Mouse (Mus musculus) embryonic facial prominence, embryonic 14.5 days (tissue): ENCODE results near the gene 4930467E23Rik. TPM values are rescaled to one million over a fixed set of nuclear protein-coding genes. Genes with fewer than 3 reads are reported as not detected.
"Not testable (repeated sequence)": the region's sequence is repeated elsewhere in the genome, so short reads cannot be mapped to it uniquely, and the experiment has no call there.

Source experiments
- ATAC-seq: fragments of 200-750 bp; cut with Nextera tagmentation; 2 replicates; pipeline ENCODE4 v1.8.0; 2017; ENCODE audit warnings: low read depth, moderate number of reproducible peaks, moderate TSS enrichment
- DNase-seq: peaks from one replicate; pipeline ENCODE4 v3.0.0-alpha.2; 2015; ENCODE audit warnings: low spot score
- H3K27ac ChIP-seq: fragments of 300-500 bp; sonication (generic); replicated peaks from 2 replicates; pipeline ENCODE4 v1.5.1; 2014; ENCODE audit warnings: low read depth, mild to moderate bottlenecking, low read length, moderate library complexity
- H3K27me3 ChIP-seq: fragments of 300-500 bp; sonication (generic); replicated peaks from 2 replicates; pipeline ENCODE4 v1.6.1; 2014; ENCODE audit warnings: low read length; ENCODE audit not compliant: control insufficient read depth, insufficient read depth
- H3K36me3 ChIP-seq: fragments of 300-500 bp; sonication (generic); 2 replicates; pipeline ENCODE4 v1.6.1; 2014; ENCODE audit warnings: low read length, mixed read lengths; ENCODE audit not compliant: control insufficient read depth, insufficient read depth
- H3K4me1 ChIP-seq: fragments of 300-500 bp; sonication (generic); 2 replicates; pipeline ENCODE4 v1.6.1; 2014; ENCODE audit warnings: antibody characterized with exemption, low read length; ENCODE audit not compliant: control insufficient read depth, insufficient read depth
- H3K4me2 ChIP-seq: fragments of 300-500 bp; sonication (generic); 2 replicates; pipeline ENCODE4 v1.6.1; 2014; ENCODE audit warnings: low read depth, mild to moderate bottlenecking, low read length, moderate library complexity, mixed read lengths
- H3K4me3 ChIP-seq: fragments of 300-500 bp; sonication (generic); 2 replicates; pipeline ENCODE4 v1.5.1; 2014; ENCODE audit warnings: low read depth, mild to moderate bottlenecking, low read length
- H3K9ac ChIP-seq: fragments of 300-500 bp; sonication (generic); 2 replicates; pipeline ENCODE4 v1.6.1; 2014; ENCODE audit warnings: low read depth, mild to moderate bottlenecking, low read length, moderate library complexity, mixed read lengths
- H3K9me3 ChIP-seq: fragments of 300-500 bp; sonication (generic); 2 replicates; pipeline ENCODE4 v1.6.1; 2016; ENCODE audit warnings: low read length; ENCODE audit not compliant: control insufficient read depth
- WGBS: fragments of 180-500 bp; shearing (Covaris S2); extraction: QIAGEN DNeasy Blood & Tissue Kit; methylation state at CpG from one replicate; pipeline ENCODE4 v1.1.7; 2014; 5-methylcytosine and 5-hydroxymethylcytosine counted together
- polyA plus RNA-seq: library from polyadenylated mRNA; unstranded; fragments of >200 nt; fragmentation: Nextera tagmentation; extraction: Ambion mirVana; gene quantifications from 2 replicates; pipeline ENCODE4 v1.2.1, GENCODE M21; 2014

Gene 4930467E23Rik
- polyA plus RNA-seq, 1 experiment from 2014 or later, result not detected

- not testable (repeated sequence) for ATAC-seq, H3K27ac ChIP-seq
- 82% methylated on average over 3 of the region's 3 CpGs for WGBS
These were observed 53.4 kb downstream of the 4930467E23Rik start for GRCm38 (mm10) chr8:19782736-19783135.

GRCm38 (mm10) chr8:19783860-19784259 lies 54.5 kb downstream of the 4930467E23Rik start:
- H3K27me3 ChIP-seq, DNase-seq, ATAC-seq, H3K4me3 ChIP-seq, H3K4me2 ChIP-seq, H3K36me3 ChIP-seq, H3K9me3 ChIP-seq, H3K4me1 ChIP-seq, H3K9ac ChIP-seq, H3K27ac ChIP-seq: not testable (repeated sequence)
- no CpG with 5 or more reads among the region's 5 CpGs for WGBS

More at GRCm38 (mm10) chr8:19782736-19783135, 53.4 kb downstream of the 4930467E23Rik start:
- DNase-seq, H3K9me3 ChIP-seq, H3K4me2 ChIP-seq, H3K36me3 ChIP-seq, H3K4me1 ChIP-seq, H3K4me3 ChIP-seq, H3K9ac ChIP-seq, H3K27me3 ChIP-seq: not testable (repeated sequence)

GRCm38 (mm10) chr8:19784554-19785364 lies 55.4 kb downstream of the 4930467E23Rik start:
- not testable (repeated sequence) for H3K9me3 ChIP-seq, H3K36me3 ChIP-seq, H3K27me3 ChIP-seq, H3K4me1 ChIP-seq
- peak overlapping the region; percentile 83 for H3K9ac ChIP-seq
- peak overlapping the region; percentile 46 for H3K4me2 ChIP-seq
- 15% methylated on average over 58 of the region's 71 CpGs for WGBS
- peak overlapping the region; percentile 57 for H3K4me3 ChIP-seq
- DNase-seq, result peak; percentile 97
- H3K27ac ChIP-seq, result peak overlapping the region; percentile 85
- ATAC-seq, result peak; percentile 100

GRCm38 (mm10) chr8:19792696-19793095 lies 63.3 kb downstream of the 4930467E23Rik start:
- not testable (repeated sequence) for H3K9ac ChIP-seq, DNase-seq, H3K4me1 ChIP-seq, H3K4me3 ChIP-seq, H3K27ac ChIP-seq, H3K4me2 ChIP-seq, H3K27me3 ChIP-seq, H3K9me3 ChIP-seq, H3K36me3 ChIP-seq, ATAC-seq
- WGBS, result 77% methylated on average over 7 of the region's 7 CpGs

Other genes starting within 250 kb of the 4930467E23Rik start
- not detected in 2 replicates for gene Defb7, start 234.5 kb upstream of the 4930467E23Rik start, polyA plus RNA-seq
- gene Gm31371, start 173.8 kb downstream of the 4930467E23Rik start, polyA plus RNA-seq, result not detected in 2 replicates